Mouse (Mus musculus) intestine, postnatal 0 days (tissue): ENCODE measurements around the gene Ubac2. TPM values are rescaled to one million over a fixed set of nuclear protein-coding genes. Genes with fewer than 3 reads are reported as not detected.

Experiments
- ATAC-seq: fragments of 200-750 bp; cut with Nextera tagmentation; 2 replicates; pipeline ENCODE4 v1.8.0; 2017; ENCODE audit warnings: mild to moderate bottlenecking, moderate TSS enrichment, moderate library complexity
- H3K27ac ChIP-seq: fragments of 300-500 bp; sonication (generic); 2 replicates; pipeline ENCODE4 v1.5.1; 2014; ENCODE audit warnings: mild to moderate bottlenecking, low read depth, low read length, moderate library complexity
- H3K27me3 ChIP-seq: fragments of 300-500 bp; sonication (generic); replicated peaks from 2 replicates; pipeline ENCODE4 v1.6.1; 2014; ENCODE audit warnings: low read length, mixed read lengths; ENCODE audit not compliant: control insufficient read depth, insufficient read depth
- H3K36me3 ChIP-seq: fragments of 300-500 bp; sonication (generic); 2 replicates; pipeline ENCODE4 v1.6.1; 2014; ENCODE audit warnings: mild to moderate bottlenecking, moderate library complexity; ENCODE audit not compliant: control insufficient read depth, insufficient read depth
- H3K4me1 ChIP-seq: fragments of 300-500 bp; sonication (generic); replicated peaks from 2 replicates; pipeline ENCODE4 v1.6.1; 2014; ENCODE audit warnings: antibody characterized with exemption, low read length, mixed read lengths; ENCODE audit not compliant: control insufficient read depth, insufficient read depth
- H3K4me2 ChIP-seq: fragments of 300-500 bp; sonication (generic); replicated peaks from 2 replicates; pipeline ENCODE4 v1.6.1; 2014; ENCODE audit warnings: low read depth, mild to moderate bottlenecking, moderate library complexity
- H3K4me3 ChIP-seq: fragments of 300-500 bp; sonication (generic); 2 replicates; pipeline ENCODE4 v1.5.1; 2014; ENCODE audit warnings: low read depth, low read length
- H3K9ac ChIP-seq: fragments of 300-500 bp; sonication (generic); 2 replicates; pipeline ENCODE4 v1.6.1; 2014; ENCODE audit warnings: mild to moderate bottlenecking, low read depth, low read length
- H3K9me3 ChIP-seq: fragments of 300-500 bp; sonication (generic); 2 replicates; pipeline ENCODE4 v1.6.1; 2016; ENCODE audit warnings: mixed run types; ENCODE audit not compliant: control insufficient read depth
- CTCF ChIP-seq: sonication (generic); IDR thresholded peaks from 2 replicates; pipeline ENCODE4 v1.5.1; 2016; ENCODE audit warnings: low read depth, mild to moderate bottlenecking, control low read depth, antibody characterized with exemption, moderate library complexity
- WGBS: fragments of 180-500 bp; shearing (Covaris S2); extraction: QIAGEN DNeasy Blood & Tissue Kit; methylation state at CpG from one replicate; pipeline ENCODE4 v1.1.7; 2014; 5-methylcytosine and 5-hydroxymethylcytosine counted together
- polyA plus RNA-seq: library from polyadenylated mRNA; unstranded; fragments of >200 nt; fragmentation: Nextera tagmentation; extraction: Ambion mirVana; gene quantifications from 2 replicates; pipeline ENCODE4 v1.2.1, GENCODE M21; 2015

Gene Ubac2
- polyA plus RNA-seq, 1 experiment from 2014 or later, result 39.2 TPM

DNA sequence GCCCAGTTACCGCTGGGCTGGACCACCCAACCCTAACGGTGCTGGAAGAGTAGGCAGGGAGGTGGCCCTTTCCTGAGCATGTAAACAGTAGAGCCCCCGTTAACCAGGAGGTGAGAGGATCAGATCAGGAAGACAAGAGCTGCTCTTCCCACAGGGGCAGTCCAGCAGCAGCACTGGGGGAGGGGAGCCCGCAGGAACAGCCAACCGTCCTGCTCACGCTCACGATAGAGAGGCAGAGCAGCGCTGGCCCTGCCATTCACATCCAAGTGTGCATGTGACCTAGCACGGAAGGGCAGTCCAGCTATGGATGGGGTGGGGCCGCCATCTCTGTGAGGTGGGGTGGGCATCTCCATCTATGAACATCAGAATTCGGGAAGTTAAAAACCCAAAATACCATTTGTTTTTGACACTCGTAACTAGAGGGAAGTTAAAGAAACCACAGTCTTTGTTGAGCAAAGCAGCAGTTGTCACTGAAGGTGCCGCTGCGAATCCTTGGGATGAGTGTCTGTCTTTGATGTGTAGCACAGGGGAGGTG, 135.1 kb downstream of the Ubac2 start:
- Histone ChIP-seq H3K9me3 (no peaks in the 10 kb centered on the region), H3K9ac (no peak overlapping the region), H3K4me2 (no peak overlapping the region), H3K36me3 (peaks cover 18% of the 10 kb centered on the region), H3K27ac (no peak overlapping the region), H3K27me3 (no peaks in the 10 kb centered on the region), H3K4me1 (no peaks in the 10 kb centered on the region), H3K4me3 (no peak overlapping the region)
- 82% methylated on average over 14 of the region's 14 CpGs for WGBS
- no peak for ATAC-seq
- no peak for TF ChIP-seq CTCF

DNA sequence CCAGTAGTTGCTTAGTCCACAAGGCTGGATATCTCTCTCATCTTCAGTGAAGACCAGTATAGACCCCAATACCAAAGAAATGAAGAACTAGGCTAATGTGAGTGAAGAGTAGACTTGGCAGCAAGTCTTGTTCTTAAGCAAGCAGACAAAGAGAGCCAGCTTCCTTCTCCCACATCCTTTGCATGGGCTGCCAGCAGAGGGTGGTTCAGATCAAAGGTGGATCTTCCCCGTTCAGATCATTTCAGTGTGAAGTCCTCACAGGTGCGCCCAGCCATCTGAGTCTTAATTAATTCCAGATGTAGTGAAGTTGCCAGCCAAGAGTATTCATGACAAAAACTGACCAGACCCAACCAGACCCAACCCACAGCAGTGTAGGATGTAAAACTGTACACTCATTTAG, 139.5 kb downstream of the Ubac2 start:
- no peak overlapping the region for H3K9ac ChIP-seq
- no peaks in the 10 kb centered on the region for H3K27me3 ChIP-seq
- WGBS, result 80% methylated on average over 2 of the region's 2 CpGs
- H3K4me3 ChIP-seq, result no peak overlapping the region
- H3K9me3 ChIP-seq, result no peaks in the 10 kb centered on the region
- TF ChIP-seq CTCF, result no peak
- no peak overlapping the region for H3K4me2 ChIP-seq
- peaks cover 13% of the 10 kb centered on the region; the same call in 1 of the 2 replicates for H3K36me3 ChIP-seq
- ATAC-seq, result no peak
- H3K4me1 ChIP-seq, result no peaks in the 10 kb centered on the region
- H3K27ac ChIP-seq, result no peak overlapping the region

DNA sequence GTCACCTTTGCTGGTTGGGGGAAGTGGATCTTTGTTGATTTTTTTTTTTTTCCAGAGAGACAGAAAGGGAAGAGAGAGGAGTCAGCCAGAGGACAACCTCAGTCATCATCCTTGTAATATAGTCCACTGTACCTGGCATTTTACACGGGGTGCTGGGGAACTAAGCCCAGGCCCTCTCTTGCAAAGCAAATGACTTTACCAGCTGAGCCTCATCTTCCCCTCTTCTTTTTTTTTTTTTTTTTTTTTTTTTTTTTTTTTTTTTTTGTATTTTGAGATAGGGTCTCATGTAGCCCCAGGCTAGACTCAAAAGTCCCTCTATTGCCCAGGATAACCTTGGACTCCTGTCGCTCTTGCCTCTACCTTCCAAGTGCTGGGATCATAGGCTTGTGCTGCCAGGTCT, 141.0 kb downstream of the Ubac2 start:
- H3K4me2 ChIP-seq, result no peak overlapping the region
- H3K9me3 ChIP-seq, result no peaks in the 10 kb centered on the region
- no peaks in the 10 kb centered on the region for H3K4me1 ChIP-seq
- no peak for TF ChIP-seq CTCF
- no peak overlapping the region for H3K9ac ChIP-seq
- no peaks in the 10 kb centered on the region for H3K27me3 ChIP-seq
- 83% methylated on average over 2 of the region's 2 CpGs for WGBS
- no peak overlapping the region for H3K27ac ChIP-seq
- no peak for ATAC-seq
- peaks cover 11% of the 10 kb centered on the region; the same call in 1 of the 2 replicates for H3K36me3 ChIP-seq
- no peak overlapping the region for H3K4me3 ChIP-seq

DNA sequence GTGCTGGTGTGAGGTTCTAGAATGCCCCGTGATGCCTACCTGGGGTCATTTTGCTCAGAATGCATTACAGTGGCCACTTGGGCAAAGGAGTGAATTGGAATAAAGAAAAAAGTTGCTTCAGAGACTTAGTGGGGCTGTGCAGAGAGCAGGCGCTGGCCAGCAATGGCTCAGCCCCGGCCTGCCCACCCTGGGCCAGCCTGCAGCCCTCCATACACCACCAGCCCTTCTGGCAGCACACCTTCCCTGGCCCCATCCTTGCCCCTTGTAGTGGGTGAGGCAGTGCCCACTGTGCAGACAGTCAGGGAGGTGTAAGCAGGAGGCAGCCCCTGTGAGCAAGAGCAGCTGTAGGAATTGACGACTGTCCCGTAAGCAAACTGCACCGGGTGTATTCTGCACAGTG, 142.1 kb downstream of the Ubac2 start:
- ATAC-seq, result no peak
- TF ChIP-seq CTCF, result no peak
- no peak overlapping the region for H3K4me3 ChIP-seq
- no peak overlapping the region for H3K4me2 ChIP-seq
- no peaks in the 10 kb centered on the region for H3K27me3 ChIP-seq
- 88% methylated on average over 6 of the region's 6 CpGs for WGBS
- H3K36me3 ChIP-seq, result peaks cover 9% of the 10 kb centered on the region; the same call in 1 of the 2 replicates
- no peaks in the 10 kb centered on the region for H3K9me3 ChIP-seq
- no peaks in the 10 kb centered on the region for H3K4me1 ChIP-seq
- no peak overlapping the region for H3K9ac ChIP-seq
- no peak overlapping the region for H3K27ac ChIP-seq

DNA sequence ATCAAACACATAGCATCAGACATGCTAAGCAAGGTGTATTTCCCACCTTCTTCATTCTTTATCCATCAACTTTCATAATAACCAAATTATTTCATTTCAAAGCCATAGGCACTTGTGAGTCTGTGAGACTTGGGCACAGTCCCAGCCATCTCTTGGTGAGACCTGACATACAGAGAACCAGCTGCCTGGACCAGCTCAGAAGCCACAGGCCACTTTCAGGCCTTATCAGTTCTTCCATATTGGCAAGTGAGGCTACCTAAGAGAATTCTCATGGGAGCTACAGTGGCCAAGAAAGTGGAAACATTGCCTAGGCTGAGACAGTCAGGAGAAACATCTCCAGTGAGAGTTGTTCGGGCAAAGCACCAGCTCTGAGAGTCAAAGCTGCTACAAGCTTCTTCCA, 144.6 kb downstream of the Ubac2 start:
- no peak for TF ChIP-seq CTCF
- H3K9ac ChIP-seq, result no peak overlapping the region
- no peak for ATAC-seq
- H3K4me2 ChIP-seq, result no peak overlapping the region
- H3K27ac ChIP-seq, result no peak overlapping the region
- H3K4me1 ChIP-seq, result no peaks in the 10 kb centered on the region
- 97% methylated on average over 1 of the region's 1 CpGs for WGBS
- H3K4me3 ChIP-seq, result no peak overlapping the region
- H3K36me3 ChIP-seq, result peaks cover 6% of the 10 kb centered on the region; the same call in 1 of the 2 replicates
- H3K9me3 ChIP-seq, result no peaks in the 10 kb centered on the region
- H3K27me3 ChIP-seq, result no peaks in the 10 kb centered on the region

DNA sequence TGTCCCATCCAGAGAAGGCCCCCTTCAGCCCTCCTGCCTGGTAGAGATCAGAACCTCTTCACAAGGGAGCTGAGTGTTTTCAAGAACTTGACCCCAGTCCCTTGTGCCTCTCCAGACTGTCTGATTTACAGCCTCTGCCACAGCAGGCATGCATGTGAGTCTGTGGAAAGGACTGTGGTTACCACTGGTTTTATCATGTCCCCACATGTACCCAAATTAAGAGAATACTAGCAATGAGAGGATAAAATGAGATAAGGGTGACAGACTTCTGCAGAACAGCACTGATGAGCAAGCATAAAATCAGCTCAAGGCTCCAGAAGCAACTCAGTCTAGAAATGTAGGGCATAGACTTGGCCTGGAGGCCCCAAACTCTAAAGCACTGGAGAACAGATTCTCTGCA, 145.5 kb downstream of the Ubac2 start:
- H3K4me2 ChIP-seq, result no peak overlapping the region
- no peak overlapping the region for H3K4me3 ChIP-seq
- no peak overlapping the region for H3K27ac ChIP-seq
- peaks cover 6% of the 10 kb centered on the region; the same call in 1 of the 2 replicates for H3K36me3 ChIP-seq
- no peak for TF ChIP-seq CTCF
- no peak for ATAC-seq
- H3K27me3 ChIP-seq, result no peaks in the 10 kb centered on the region
- H3K9me3 ChIP-seq, result no peaks in the 10 kb centered on the region
- H3K9ac ChIP-seq, result no peak overlapping the region
- no peaks in the 10 kb centered on the region for H3K4me1 ChIP-seq
